Mouse (Mus musculus): ENCODE data around the gene Sycp2l. TPM values are rescaled to one million over a fixed set of nuclear protein-coding genes. Genes with fewer than 3 reads are reported as not detected.
"Not testable (repeated sequence)": the region's sequence is repeated elsewhere in the genome, so short reads cannot be mapped to it uniquely, and the experiment has no call there.

The Sycp2l gene
- polyA plus RNA-seq, 1 experiment, result not detected

- no peak for DNase-seq (ENCODE audit: low spot score)
Measured at GRCm38 (mm10) chr13:41128326-41128725, 14.2 kb downstream of the Sycp2l start.

GRCm38 (mm10) chr13:41129061-41129460 is 15.0 kb downstream of the Sycp2l start:
- DNase-seq (ENCODE audit: low spot score), result no peak

GRCm38 (mm10) chr13:41134901-41135300 is 20.8 kb downstream of the Sycp2l start:
- DNase-seq (ENCODE audit: low spot score), result no peak

- no peak for DNase-seq (ENCODE audit: low spot score)
Measured at GRCm38 (mm10) chr13:41145433-41145970, 31.4 kb downstream of the Sycp2l start.

- peak; percentile 21 for DNase-seq (ENCODE audit: low spot score)
Measured at GRCm38 (mm10) chr13:41146271-41146670, 32.2 kb downstream of the Sycp2l start.

GRCm38 (mm10) chr13:41153146-41153545 is 39.0 kb downstream of the Sycp2l start:
- no peak for DNase-seq (ENCODE audit: low spot score)

- no peak for DNase-seq (ENCODE audit: low spot score)
Measured at GRCm38 (mm10) chr13:41158426-41158825, 44.3 kb downstream of the Sycp2l start.

- no peak for DNase-seq (ENCODE audit: low spot score)
Measured at GRCm38 (mm10) chr13:41187886-41188285, 73.8 kb downstream of the Sycp2l start.

- no peak for DNase-seq (ENCODE audit: low spot score)
Measured at GRCm38 (mm10) chr13:41195640-41196333, 81.7 kb downstream of the Sycp2l start.

GRCm38 (mm10) chr13:41200861-41201260 is 86.8 kb downstream of the Sycp2l start:
- no peak for DNase-seq (ENCODE audit: low spot score)

GRCm38 (mm10) chr13:41203289-41203688 is 89.2 kb downstream of the Sycp2l start:
- no peak for DNase-seq (ENCODE audit: low spot score)

GRCm38 (mm10) chr13:41203691-41204090 is 89.6 kb downstream of the Sycp2l start:
- no peak for DNase-seq (ENCODE audit: low spot score)

GRCm38 (mm10) chr13:41205568-41205967 is 91.5 kb downstream of the Sycp2l start:
- not testable (repeated sequence) for DNase-seq (ENCODE audit: low spot score)

GRCm38 (mm10) chr13:41206241-41206640 is 92.1 kb downstream of the Sycp2l start:
- no peak for DNase-seq (ENCODE audit: low spot score)

GRCm38 (mm10) chr13:41211276-41211675 is 97.2 kb downstream of the Sycp2l start:
- DNase-seq (ENCODE audit: low spot score), result no peak

GRCm38 (mm10) chr13:41212558-41213322 is 98.6 kb downstream of the Sycp2l start:
- DNase-seq (ENCODE audit: low spot score), result no peak

- DNase-seq (ENCODE audit: low spot score), result no peak
Measured at GRCm38 (mm10) chr13:41215669-41216068, 101.6 kb downstream of the Sycp2l start.

GRCm38 (mm10) chr13:41216236-41216635 is 102.1 kb downstream of the Sycp2l start:
- DNase-seq (ENCODE audit: low spot score), result no peak

GRCm38 (mm10) chr13:41219056-41219455 is 104.9 kb downstream of the Sycp2l start:
- DNase-seq (ENCODE audit: low spot score), result no peak

GRCm38 (mm10) chr13:41219687-41220303 is 105.7 kb downstream of the Sycp2l start:
- no peak for DNase-seq (ENCODE audit: low spot score)

- peak; percentile 51 for DNase-seq (ENCODE audit: low spot score)
Measured at GRCm38 (mm10) chr13:41220304-41220834, 106.3 kb downstream of the Sycp2l start, which contains the start of gene Elovl2. Gene Elovl2 (minus strand): TSS chr13:41220405.

Data from urinary bladder, adult 2 months (tissue).